Mouse (Mus musculus): ENCODE measurements at regions not wholly inside any gene's neighbourhood (a gene's known extent, or its start where the extent isn't known, plus 50 kb on each side); places are given as distances from the start of the nearest gene placed in this dataset.

GRCm38 (mm10) chr17:45966736-45967135 lies 65.4 kb downstream of the Vegfa start:
- no peak for DNase-seq (ENCODE audit: low spot score)

- no peak for DNase-seq (ENCODE audit: low spot score)
These were observed 68.1 kb downstream of the Vegfa start for GRCm38 (mm10) chr17:45964031-45964430.

DNA sequence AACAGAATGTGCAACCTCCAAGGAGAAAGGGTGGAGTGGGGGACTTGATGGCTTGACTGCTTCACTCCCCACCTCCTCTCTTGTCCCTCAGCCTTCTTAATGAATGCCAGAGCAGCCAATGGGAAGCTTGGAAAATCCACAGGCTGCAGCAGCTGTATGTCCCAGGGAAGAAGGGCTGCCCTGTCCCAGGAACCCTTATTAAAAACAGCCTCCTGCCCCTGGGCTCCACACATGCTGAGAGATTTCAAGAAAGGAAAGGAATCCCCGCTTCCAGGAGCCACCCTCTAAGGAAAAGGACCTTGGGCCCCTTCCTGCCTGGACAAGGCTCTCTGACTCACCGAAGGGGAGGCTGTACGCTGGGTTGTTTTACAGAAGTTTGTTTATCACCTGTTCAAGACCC lies 68.8 kb downstream of the Vegfa start:
- DNase-seq (ENCODE audit: low spot score), result no peak

DNA sequence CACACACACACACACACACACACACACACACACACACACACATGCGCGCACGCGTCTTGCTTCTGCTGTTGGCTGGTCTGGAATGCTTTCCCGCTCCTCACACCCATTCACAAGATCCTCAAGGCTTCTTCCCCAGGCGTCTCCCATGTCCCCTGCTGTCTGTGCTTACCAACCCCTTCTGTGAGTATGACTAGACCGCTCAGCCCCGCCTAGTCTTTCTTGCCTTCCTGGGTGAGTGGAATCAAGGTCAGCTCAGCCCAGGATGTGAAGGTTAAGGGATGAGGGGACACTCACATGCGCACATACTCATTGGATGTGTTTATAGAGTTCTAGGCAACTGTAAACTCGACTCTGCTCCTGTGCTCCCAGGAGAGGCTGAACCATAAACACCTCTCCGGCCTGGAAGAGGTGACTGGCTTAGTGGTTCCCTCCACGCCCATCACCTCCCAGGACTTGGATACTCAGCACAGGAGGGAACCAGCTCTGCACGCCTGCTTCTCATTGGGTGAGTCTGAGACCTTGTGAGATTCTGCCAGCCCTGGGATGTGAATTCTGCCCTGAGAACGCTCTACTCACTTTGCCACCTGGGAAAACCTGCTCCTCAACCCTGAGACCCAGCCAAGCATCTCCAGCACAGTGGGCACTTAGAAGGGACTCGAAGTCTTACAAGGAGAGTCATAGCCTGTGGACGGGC lies 70.4 kb downstream of the Vegfa start:
- DNase-seq (ENCODE audit: low spot score), result no peak

DNA sequence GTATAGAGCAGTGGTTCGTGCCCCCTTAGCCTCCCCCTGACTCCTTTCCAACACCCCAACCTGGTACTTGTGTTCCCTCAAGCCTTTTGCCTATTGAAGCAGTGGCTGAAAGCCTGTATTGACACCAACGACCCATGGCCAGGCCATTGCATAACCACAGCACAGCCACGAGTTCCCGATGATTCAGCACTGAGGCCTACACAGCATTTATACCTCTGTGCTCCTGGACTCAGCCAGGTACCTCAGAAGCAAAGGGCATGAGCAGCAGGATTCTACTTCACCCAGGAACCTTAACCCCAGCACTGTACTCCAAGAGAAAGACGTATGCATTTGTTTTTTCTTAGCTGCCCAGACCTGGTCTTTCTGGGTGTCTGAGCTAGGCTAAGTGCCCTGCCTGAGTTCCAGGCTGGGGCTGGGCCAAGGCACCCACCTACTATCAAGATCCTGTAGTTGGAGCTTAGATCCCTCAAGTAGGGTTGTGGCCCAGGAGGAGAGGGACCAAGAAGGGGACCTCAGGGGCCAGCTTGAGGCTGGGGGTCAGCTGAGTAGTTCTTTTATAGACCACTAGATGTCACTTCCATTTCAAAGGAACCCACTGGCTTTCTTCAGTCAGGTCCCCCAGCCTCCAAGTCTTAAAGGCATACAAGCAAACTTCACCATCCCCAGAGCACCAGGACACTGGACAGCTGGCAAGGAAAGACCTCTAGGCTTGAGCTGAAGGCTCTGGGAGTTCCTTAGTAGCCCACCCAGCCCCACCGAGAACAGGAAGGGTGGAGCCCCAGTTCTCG lies 73.9 kb downstream of the Vegfa start:
- DNase-seq (ENCODE audit: low spot score), result no peak

GRCm38 (mm10) chr17:45955481-45955880 lies 76.7 kb downstream of the Vegfa start:
- no peak for DNase-seq (ENCODE audit: low spot score)

DNA sequence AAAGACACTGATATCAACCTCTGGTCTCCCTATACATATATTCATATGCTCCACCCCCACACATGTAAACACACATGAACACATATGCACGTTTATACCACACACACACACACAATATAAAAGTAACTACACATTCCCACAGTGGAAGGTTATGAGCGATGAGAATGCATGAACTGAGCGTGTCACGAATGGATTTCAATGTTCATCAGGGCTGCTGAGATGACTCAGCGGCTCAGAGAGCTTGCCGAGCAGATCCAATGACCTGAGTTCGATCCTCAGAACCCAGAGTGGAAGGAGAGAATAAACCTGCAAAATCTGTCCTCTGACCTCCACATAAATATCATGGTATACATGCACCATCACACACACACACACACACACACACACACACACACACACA lies 77.3 kb downstream of the Vegfa start:
- DNase-seq (ENCODE audit: low spot score), result no peak

DNA sequence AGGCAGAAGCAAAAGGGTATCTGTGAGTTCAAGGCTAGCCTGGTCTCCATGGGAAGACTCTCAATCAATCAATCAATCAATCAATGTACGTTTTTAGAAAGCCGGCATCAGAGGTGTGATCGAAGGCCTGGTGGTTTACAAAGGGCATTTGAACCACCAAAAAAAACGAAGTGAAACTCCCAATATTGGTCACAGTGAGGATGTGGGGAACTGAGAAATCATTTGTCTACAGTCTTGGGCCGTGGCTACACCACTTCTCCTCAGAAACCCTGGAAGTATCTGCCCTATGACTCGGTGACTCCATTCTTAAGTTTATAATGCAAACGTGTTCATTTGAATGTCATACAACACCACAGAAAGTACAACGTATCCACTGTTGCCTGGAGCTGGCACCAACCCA lies 78.6 kb downstream of the Vegfa start:
- no peak for DNase-seq (ENCODE audit: low spot score)

DNA sequence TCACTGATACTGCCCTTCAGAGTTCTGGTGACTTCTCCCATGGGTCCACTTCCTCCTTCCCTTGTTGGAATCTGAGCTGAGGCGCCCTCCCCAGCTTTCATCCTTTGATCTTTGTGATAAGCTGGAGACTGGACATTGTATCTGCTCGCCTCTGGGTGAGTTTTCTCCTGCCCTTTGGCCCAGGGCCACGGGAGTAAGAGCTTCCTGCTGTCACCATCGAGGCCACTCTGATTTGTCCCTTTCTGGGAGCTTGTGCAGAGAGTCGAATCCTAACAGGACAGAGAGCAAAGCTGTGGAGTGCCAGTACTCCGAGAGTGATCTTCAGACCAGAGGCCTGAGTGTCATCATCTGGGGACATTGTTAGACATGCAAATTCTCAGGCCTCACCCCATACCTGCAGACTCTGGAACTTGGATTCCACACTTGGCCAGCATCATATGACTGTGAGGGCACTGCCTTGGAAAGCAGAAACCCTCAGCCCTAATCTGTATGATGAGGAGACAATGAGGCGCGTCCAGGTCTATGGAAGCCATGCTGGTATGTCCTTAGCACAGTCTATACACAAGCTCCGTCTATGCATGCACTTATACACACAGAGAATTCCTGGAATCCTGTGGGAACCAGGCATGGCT lies 81.5 kb downstream of the Vegfa start:
- no peak for DNase-seq (ENCODE audit: low spot score)

DNA sequence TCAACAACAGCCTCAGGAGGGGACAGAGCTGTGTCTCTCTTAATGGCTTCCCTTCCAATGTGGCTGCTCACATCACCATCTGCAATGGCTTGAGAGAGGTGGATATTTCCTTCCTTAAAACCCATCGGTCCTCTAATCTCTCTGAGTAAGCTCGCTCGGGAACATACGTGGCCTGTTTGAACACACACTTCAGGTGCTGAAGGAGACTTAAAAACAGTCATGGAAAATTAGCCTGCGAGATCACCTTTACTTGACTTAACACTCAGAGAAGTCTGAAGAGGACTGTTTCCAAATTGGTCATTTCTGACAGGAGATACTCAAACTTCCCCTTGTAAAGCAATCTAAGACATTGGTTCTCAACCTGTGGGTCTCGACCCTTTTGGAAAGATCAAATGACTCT lies 83.0 kb downstream of the Vegfa start:
- DNase-seq (ENCODE audit: low spot score), result no peak

- no peak for DNase-seq (ENCODE audit: low spot score)
These were observed 83.7 kb downstream of the Vegfa start for GRCm38 (mm10) chr17:45948314-45948935.

DNA sequence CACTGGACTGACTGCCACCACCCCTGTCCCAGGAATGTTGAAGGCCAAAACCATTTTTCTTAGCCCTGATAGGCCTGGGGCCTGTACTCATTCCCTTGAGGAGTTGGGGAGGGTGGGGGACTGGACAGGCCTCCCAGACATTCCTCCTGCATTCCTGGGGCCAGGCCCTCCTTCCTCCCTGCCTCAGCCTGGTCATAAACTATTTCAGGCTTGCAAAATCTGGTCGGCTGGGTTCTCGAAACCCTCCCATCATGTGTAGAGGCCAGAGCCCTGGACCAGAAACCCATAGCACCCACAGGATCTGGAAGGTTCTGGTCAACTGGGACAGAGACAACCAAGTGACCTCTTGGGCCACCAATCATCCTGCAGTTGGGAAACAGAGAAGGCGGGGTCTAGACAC lies 87.2 kb downstream of the Vegfa start:
- no peak for DNase-seq (ENCODE audit: low spot score)

GRCm38 (mm10) chr17:45943244-45943643 lies 88.9 kb downstream of the Vegfa start:
- DNase-seq (ENCODE audit: low spot score), result no peak

DNA sequence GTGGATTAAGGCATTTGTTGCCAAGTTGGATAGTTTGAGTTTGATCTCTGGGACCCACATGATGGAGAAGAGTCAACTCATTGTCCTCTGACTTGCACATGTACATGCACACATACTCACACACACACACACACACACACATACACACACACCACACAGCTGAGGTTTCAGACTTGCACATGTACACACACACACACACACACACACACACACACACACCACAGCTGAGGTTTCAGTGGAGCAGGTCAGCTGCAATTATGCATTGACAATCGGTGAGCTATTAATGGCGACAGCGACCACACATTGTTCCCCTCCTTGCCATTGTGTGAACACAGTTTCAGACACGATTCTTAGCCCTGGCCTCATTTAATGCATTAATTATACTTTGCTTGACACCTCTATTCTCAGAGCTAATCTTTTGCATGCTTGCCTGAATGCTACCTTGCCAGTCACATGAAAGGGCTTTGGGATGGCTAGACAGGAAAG lies 90.2 kb downstream of the Vegfa start:
- DNase-seq (ENCODE audit: low spot score), result no peak

GRCm38 (mm10) chr17:45940121-45940813 lies 91.9 kb downstream of the Vegfa start:
- DNase-seq (ENCODE audit: low spot score), result no peak

GRCm38 (mm10) chr17:45938284-45938683 lies 93.9 kb downstream of the Vegfa start:
- no peak for DNase-seq (ENCODE audit: low spot score)

DNA sequence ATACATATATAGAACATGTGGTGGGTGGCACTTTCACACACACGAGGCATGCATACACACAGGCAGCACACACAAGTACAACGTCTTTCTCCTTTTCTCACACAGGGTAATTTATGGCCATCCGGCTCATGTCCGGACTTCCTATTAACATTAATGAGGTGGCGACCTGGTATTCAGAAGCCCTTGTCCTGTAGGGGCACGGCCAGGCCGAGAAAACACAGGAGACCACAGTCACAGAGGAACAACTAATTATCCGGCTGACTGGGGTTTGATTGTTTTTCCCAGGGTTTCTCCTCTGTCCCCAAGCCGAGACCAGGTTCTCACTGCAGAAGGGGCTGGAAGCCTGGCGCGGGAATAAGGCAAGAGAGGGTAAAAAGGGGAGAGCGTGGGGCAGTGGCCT lies 95.6 kb downstream of the Vegfa start:
- no peak for DNase-seq (ENCODE audit: low spot score)

DNA sequence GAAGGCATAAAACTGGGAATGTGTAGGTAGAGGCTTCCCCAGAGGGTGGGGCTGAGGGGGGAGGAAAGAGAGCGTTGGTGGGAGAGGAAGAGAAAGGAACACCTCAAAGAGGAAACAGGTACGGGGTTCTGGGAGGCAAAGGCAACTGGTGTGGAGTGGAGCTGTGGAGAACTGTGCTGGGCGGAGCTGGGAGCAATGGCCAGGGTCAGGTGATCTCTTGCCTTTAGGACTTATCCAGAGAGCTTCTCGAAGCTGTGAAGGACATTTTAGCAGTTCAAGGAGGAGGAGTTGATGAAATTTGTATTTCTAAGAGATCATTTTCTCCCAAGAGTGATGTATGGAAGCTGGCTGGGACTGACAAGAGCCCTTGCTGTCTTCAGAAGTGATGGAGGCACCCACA lies 96.9 kb downstream of the Vegfa start:
- no peak for DNase-seq (ENCODE audit: low spot score)

DNA sequence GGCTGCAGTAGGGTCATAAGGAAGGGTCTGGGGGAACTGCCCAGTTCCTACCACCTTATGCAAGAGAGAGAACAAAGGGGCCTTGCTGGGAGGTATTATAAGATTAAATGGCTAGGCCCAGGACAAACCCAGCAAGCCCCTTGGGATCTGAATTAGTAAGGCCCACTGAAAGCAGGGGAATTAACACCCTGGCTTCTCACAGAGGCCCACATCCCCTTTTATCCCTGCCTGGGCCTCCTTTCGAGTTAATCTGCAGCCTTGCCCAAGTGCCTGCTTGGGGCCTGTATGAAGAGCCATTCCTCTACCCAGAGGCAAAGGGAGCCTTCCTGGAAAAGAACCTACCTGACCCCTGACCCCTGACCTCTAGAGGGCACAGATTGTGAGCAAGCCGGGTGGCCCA lies 98.2 kb downstream of the Vegfa start:
- no peak for DNase-seq (ENCODE audit: low spot score)

- DNase-seq (ENCODE audit: low spot score), result no peak
These were observed 99.1 kb downstream of the Vegfa start for GRCm38 (mm10) chr17:45933034-45933433.

- DNase-seq (ENCODE audit: low spot score), result no peak
These were observed 99.6 kb downstream of the Vegfa start for GRCm38 (mm10) chr17:45932611-45933010.
